Mouse (Mus musculus) G1E (cell line): ENCODE measurements around the gene Taf8. TPM values are rescaled to one million over a fixed set of nuclear protein-coding genes. Genes with fewer than 3 reads are reported as not detected.
"Not testable (repeated sequence)": the region's sequence is repeated elsewhere in the genome, so short reads cannot be mapped to it uniquely, and the experiment has no call there.

Source experiments
- ATAC-seq: 2 replicates; pipeline ENCODE4 v1.8.0; 2016; ENCODE audit warnings: mild to moderate bottlenecking; ENCODE audit not compliant: insufficient number of reproducible peaks, poor library complexity, low FRiP score, severe bottlenecking; ENCODE audit errors: extremely low read depth
- DNase-seq: peaks from one replicate; pipeline ENCODE4 v3.0.0; 2012; ENCODE audit warnings: low spot score
- H3K27me3 ChIP-seq: 2 replicates; pipeline ENCODE4 v1.6.1; 2012; ENCODE audit warnings: mild to moderate bottlenecking, low read length, inconsistent platforms; ENCODE audit not compliant: insufficient read depth
- H3K36me3 ChIP-seq: replicated peaks from 2 replicates; pipeline ENCODE3; 2012; ENCODE audit warnings: mild to moderate bottlenecking, inconsistent platforms
- H3K4me1 ChIP-seq: 2 replicates; pipeline ENCODE4 v1.6.1; 2012; ENCODE audit warnings: low read depth, low read length, inconsistent platforms, mixed read lengths; ENCODE audit not compliant: insufficient read depth
- H3K4me3 ChIP-seq: 2 replicates; pipeline ENCODE4 v1.5.1; 2012; ENCODE audit warnings: low read depth, mild to moderate bottlenecking, inconsistent platforms, low read length, moderate library complexity, mixed read lengths
- H3K9me3 ChIP-seq: replicated peaks from 2 replicates; pipeline ENCODE4 v1.6.1; 2012; ENCODE audit warnings: inconsistent platforms
- CTCF ChIP-seq: IDR thresholded peaks from 2 replicates; pipeline ENCODE4 v1.5.1; 2012; ENCODE audit warnings: low read depth, low read length, inconsistent platforms, mixed read lengths
- GATA1 ChIP-seq: IDR thresholded peaks from 2 replicates; pipeline ENCODE4 v1.6.1; 2012; ENCODE audit warnings: borderline replicate concordance, low read length, inconsistent platforms, mixed read lengths
- GATA2 ChIP-seq: IDR thresholded peaks from 2 replicates; pipeline ENCODE4 v1.6.1; 2012; ENCODE audit warnings: low read depth, low read length, inconsistent platforms, borderline replicate concordance
- POLR2AphosphoS5 ChIP-seq: IDR thresholded peaks from 2 replicates; pipeline ENCODE4 v1.6.1; 2012; ENCODE audit warnings: low read depth, low read length, inconsistent platforms; ENCODE audit not compliant: insufficient replicate concordance
- TAL1 ChIP-seq: conservative IDR thresholded peaks from 2 replicates; pipeline ENCODE4 v1.6.1; 2012; ENCODE audit warnings: low read depth, low read length, inconsistent platforms, mixed read lengths
- polyA plus RNA-seq: library from polyadenylated mRNA; stranded (reverse); fragments of >175 nt; gene quantifications from 2 replicates; pipeline ENCODE4 v1.2.3, GENCODE M21; 2012
- total RNA-seq, 2 experiments: library from RNA; stranded (forward) in 1 of 2; stranded (reverse) in 1 of 2; fragments of 200-1000 nt in 1 of 2; fragments of >200 nt in 1 of 2; fragmentation: Nextera tagmentation in 1 of 2; gene quantifications; 2 replicates each; pipeline ENCODE4 v1.2.3; 2014 to 2017

Gene Taf8
- total and polyA plus RNA-seq, 3 experiments = 22.4 to 39.8 (median 29.1) TPM

DNA sequence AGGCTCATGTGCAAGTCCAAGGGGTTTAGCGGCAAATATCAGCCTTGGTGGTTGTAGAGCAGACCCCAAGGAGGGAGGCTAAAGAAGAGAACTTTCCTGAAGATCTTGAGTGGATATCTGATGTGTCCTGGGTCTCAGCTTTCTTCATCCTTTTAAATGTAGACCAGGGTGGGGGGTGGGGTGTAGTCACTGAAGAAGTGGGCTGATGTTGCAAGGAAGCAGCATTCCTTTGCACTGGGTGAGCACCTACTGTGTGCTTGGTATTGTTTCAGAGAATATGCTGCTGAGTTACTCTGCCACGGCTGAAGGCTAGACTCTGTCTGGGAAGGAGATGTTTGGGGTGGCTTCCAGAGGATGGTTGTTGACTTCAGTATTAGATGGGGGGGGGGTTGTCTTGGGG, 3.5 kb upstream of the Taf8 start:
- no peaks in the 10 kb centered on the region for H3K27me3 ChIP-seq
- no peaks in the 10 kb centered on the region for H3K9me3 ChIP-seq
- peaks cover 77% of the 10 kb centered on the region for H3K4me1 ChIP-seq
- ATAC-seq (no peak), DNase-seq (no peak)
- H3K36me3 ChIP-seq = peaks cover 23% of the 10 kb centered on the region
- TF ChIP-seq CTCF = no peak
- TF ChIP-seq GATA2 = no peak
- no peak for TF ChIP-seq TAL1
- no peak for TF ChIP-seq POLR2AphosphoS5
- TF ChIP-seq GATA1 = no peak
- peak overlapping the region; percentile 72 for H3K4me3 ChIP-seq

DNA sequence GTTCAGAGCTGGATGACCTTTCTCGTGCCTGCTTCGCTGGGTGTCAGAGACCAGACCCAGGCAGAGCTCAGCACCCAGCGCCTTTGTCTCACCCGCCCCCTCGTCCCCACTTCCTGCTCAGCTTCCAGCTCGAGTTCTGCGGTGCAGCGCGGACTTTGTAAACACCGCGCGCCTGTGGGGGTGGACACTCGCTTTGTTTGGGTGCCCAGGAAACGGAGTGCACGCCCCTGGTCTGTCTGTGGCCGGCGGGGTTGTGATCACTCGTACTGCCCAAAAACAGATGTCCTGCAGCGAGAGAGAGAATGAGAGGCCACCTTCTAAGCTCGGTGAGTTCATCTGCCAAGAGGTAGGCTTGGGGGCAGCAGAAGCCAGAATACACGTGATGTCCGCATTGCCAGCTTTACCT, 2.9 kb upstream of the Taf8 start, which contains the start of gene Ccnd3:
TSS of gene Ccnd3 (plus strand) at position 111 of the 406 bp plus-strand sequence.
- H3K9me3 ChIP-seq = no peaks in the 10 kb centered on the region
- H3K36me3 ChIP-seq = peaks cover 29% of the 10 kb centered on the region
- DNase-seq (peak; percentile 52), ATAC-seq (peak; percentile 18; the same call in 1 of the 2 replicates)
- H3K27me3 ChIP-seq = no peaks in the 10 kb centered on the region
- peaks cover 79% of the 10 kb centered on the region for H3K4me1 ChIP-seq
- TF ChIP-seq POLR2AphosphoS5 (no peak), CTCF (no peak), GATA1 (no peak), TAL1 (no peak), GATA2 (no peak)
- H3K4me3 ChIP-seq = peak within 1 kb of the TSS; percentile 72

DNA sequence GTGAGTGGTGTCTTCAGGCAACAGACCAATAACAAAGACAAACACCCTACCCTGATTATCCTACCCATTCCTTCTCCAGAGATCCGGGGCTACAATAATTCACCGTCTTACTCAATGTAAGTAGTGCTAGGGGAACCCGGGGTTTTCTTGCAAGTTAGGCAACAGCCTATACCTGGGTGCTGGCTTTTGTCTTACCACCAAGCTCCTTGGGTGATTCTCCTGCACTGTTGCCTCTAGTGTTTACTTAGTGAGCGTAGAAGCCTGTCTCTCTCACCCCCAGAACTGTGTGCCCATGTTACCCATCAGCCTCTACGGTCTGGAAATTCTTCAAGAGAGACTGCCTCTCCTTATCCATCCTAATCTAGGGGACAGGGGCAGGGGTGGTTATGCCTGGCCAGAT, 2.1 kb upstream of the Taf8 start:
- peak overlapping the region; percentile 72; the same call in 1 of the 2 replicates for H3K4me3 ChIP-seq
- TF ChIP-seq GATA1 (no peak), CTCF (no peak), GATA2 (no peak), POLR2AphosphoS5 (no peak), TAL1 (no peak)
- no peaks in the 10 kb centered on the region for H3K9me3 ChIP-seq
- ATAC-seq = no peak
- no peaks in the 10 kb centered on the region for H3K27me3 ChIP-seq
- H3K36me3 ChIP-seq = peaks cover 28% of the 10 kb centered on the region
- peaks cover 72% of the 10 kb centered on the region for H3K4me1 ChIP-seq
- DNase-seq = no peak

DNA sequence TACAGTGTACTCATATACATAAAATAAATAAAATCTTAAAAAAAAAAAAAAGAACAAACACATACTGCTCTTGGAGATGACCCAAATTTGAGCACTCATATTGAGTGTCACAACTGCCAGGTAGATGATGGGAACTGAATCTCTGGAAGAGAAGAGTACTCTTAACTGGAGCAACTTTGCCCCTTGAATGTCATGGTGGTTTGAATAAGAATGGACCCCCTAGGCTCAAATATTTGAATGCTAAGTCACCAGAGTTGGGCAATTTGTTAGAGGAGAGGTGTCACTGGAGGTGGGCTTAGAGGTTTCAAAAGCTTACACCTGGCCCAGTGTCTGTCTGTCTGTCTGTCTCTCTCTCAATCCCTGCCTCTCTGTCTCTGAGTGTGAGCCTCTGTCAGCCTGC, 1.6 kb upstream of the Taf8 start:
- no peak for ATAC-seq
- Histone ChIP-seq H3K4me3 (no peak overlapping the region), H3K9me3 (no peaks in the 10 kb centered on the region)

DNA sequence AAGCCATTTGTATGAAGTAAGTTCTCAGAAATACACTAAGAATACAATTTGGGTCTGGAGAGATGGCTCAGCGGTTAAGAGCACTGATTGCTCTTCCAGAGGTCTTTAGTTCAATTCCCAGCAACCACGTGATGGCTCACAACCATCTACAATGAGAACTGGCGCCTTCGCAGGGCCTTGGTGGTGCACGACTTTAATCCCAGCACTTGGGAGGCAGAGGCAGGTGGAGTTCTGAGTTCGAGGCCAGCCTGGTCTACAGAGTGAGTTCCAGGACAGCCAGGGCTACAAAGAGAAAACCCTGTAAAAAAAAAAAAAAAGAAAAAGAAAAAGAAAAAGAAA, 584 bp upstream of the Taf8 start:
- peaks cover 61% of the 10 kb centered on the region for H3K4me1 ChIP-seq
- ATAC-seq = not testable (repeated sequence)

More for the DNA sequence above, 1.6 kb upstream of the Taf8 start:
- no peak for DNase-seq
- Histone ChIP-seq H3K36me3 (peaks cover 33% of the 10 kb centered on the region), H3K27me3 (no peaks in the 10 kb centered on the region), H3K4me1 (peaks cover 68% of the 10 kb centered on the region)
- TF ChIP-seq POLR2AphosphoS5 = no peak
- no peak for TF ChIP-seq GATA1
- no peak for TF ChIP-seq CTCF
- no peak for TF ChIP-seq TAL1
- TF ChIP-seq GATA2 = no peak

DNA sequence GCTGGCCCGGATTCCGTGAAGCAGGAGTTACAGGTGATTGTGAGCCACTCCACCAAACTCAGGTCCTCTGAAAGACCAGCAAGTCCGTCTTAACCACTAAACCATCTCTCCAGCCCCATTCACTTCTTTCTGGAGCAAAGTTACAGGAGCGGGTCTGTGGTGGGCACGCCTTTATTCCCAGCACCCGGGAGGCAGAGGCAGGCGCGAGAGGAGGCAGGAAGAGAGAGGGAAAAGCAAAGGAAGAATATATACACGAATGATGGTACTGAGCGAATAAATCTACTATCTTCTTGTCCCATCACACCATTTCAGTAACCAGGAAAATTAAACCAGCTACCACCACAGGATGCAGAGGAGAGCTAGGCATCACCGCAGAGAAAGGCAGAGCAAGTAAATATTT, 561 bp downstream of the Taf8 start:
- DNase-seq = no peak
- ATAC-seq = no peak
- peaks cover 52% of the 10 kb centered on the region for H3K4me1 ChIP-seq

More for the DNA sequence above, 584 bp upstream of the Taf8 start:
- H3K36me3 ChIP-seq = peaks cover 42% of the 10 kb centered on the region
- H3K9me3 ChIP-seq, DNase-seq, H3K27me3 ChIP-seq, H3K4me3 ChIP-seq: not testable (repeated sequence)

DNA sequence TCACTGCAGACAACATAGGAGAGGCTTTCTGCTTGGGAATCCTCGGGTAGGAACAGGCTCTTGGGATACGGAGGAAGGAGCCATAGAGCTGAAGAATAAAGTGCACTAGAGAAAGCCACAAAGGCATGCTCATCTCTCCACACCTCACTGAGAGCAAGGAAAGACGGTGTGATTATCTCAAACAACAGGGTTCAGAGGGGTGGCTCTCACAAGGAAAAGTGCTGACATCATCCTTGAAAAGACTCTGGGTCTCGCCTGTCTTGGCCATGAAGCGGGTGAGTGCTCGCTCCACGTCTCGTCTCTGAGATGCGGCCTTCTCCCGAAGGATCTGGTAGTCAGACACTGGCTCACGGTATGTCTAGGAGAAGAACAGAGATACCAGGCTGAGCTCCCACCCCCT, 8.0 kb downstream of the Taf8 start:
- no peak overlapping the region for H3K4me3 ChIP-seq
- no peak for ATAC-seq
- H3K4me1 ChIP-seq = peaks cover 11% of the 10 kb centered on the region
- H3K36me3 ChIP-seq = peaks cover 93% of the 10 kb centered on the region
- no peaks in the 10 kb centered on the region for H3K9me3 ChIP-seq
- H3K27me3 ChIP-seq = no peaks in the 10 kb centered on the region
- no peak for DNase-seq
- TF ChIP-seq GATA2 (no peak), CTCF (no peak), POLR2AphosphoS5 (no peak), TAL1 (no peak), GATA1 (no peak)

More for the DNA sequence above, 561 bp downstream of the Taf8 start:
- Histone ChIP-seq H3K9me3 (no peaks in the 10 kb centered on the region), H3K4me3 (peak overlapping the region; percentile 80), H3K27me3 (no peaks in the 10 kb centered on the region), H3K36me3 (peaks cover 44% of the 10 kb centered on the region)
- TF ChIP-seq POLR2AphosphoS5 (no peak), TAL1 (no peak), GATA2 (no peak), GATA1 (no peak), CTCF (no peak)
